Mouse (Mus musculus): ENCODE results near the gene Cxcr4. TPM values are rescaled to one million over a fixed set of nuclear protein-coding genes. Genes with fewer than 3 reads are reported as not detected.

The Cxcr4 gene
- polyA plus RNA-seq, 1 experiment = 22.4 TPM

GRCm38 (mm10) chr1:128552545-128552944 is 39.5 kb downstream of the Cxcr4 start:
- no peak for TF ChIP-seq CTCF (conservative IDR thresholded peaks at IDR 0.05; ENCODE audit: insufficient read depth, insufficient read length, low read depth, low read length)
- no peak for TF ChIP-seq POLR2A (IDR thresholded peaks at IDR 0.05; ENCODE audit: low read depth, low read length)
- Histone ChIP-seq H3K27me3 (replicated peaks; ENCODE audit: control insufficient read depth, insufficient read depth, low read length) (no peaks in the 10 kb centered on the region), H3K36me3 (ENCODE audit: control insufficient read depth, insufficient read depth, low read length) (no peaks in the 10 kb centered on the region), H3K4me3 (ENCODE audit: insufficient read depth, low read depth, low read length) (no peak overlapping the region), H3K4me1 (ENCODE audit: control insufficient read depth, insufficient read depth, low read length) (no peaks in the 10 kb centered on the region), H3K27ac (ENCODE audit: insufficient read depth, low read depth, low read length) (no peak overlapping the region)
- no peak for DNase-seq

- Histone ChIP-seq H3K36me3 (ENCODE audit: control insufficient read depth, insufficient read depth, low read length) (no peaks in the 10 kb centered on the region), H3K4me1 (ENCODE audit: control insufficient read depth, insufficient read depth, low read length) (no peaks in the 10 kb centered on the region), H3K27me3 (replicated peaks; ENCODE audit: control insufficient read depth, insufficient read depth, low read length) (no peaks in the 10 kb centered on the region), H3K27ac (ENCODE audit: insufficient read depth, low read depth, low read length) (no peak overlapping the region), H3K4me3 (ENCODE audit: insufficient read depth, low read depth, low read length) (no peak overlapping the region)
- no peak for DNase-seq
- no peak for TF ChIP-seq CTCF (conservative IDR thresholded peaks at IDR 0.05; ENCODE audit: insufficient read depth, insufficient read length, low read depth, low read length)
- TF ChIP-seq POLR2A (IDR thresholded peaks at IDR 0.05; ENCODE audit: low read depth, low read length) = no peak
- WGBS = 32% methylated on average over 8 of the region's 8 CpGs
These were observed 40.2 kb downstream of the Cxcr4 start for GRCm38 (mm10) chr1:128551743-128552397.

- no peaks in the 10 kb centered on the region for H3K4me1 ChIP-seq (ENCODE audit: control insufficient read depth, insufficient read depth, low read length)
- TF ChIP-seq POLR2A (IDR thresholded peaks at IDR 0.05; ENCODE audit: low read depth, low read length) (no peak), CTCF (conservative IDR thresholded peaks at IDR 0.05; ENCODE audit: insufficient read depth, insufficient read length, low read depth, low read length) (no peak)
- no peak for DNase-seq
- H3K27ac ChIP-seq (ENCODE audit: insufficient read depth, low read depth, low read length) = no peak overlapping the region
- no peaks in the 10 kb centered on the region for H3K27me3 ChIP-seq (replicated peaks; ENCODE audit: control insufficient read depth, insufficient read depth, low read length)
- H3K36me3 ChIP-seq (ENCODE audit: control insufficient read depth, insufficient read depth, low read length) = no peaks in the 10 kb centered on the region
- H3K4me3 ChIP-seq (ENCODE audit: insufficient read depth, low read depth, low read length) = no peak overlapping the region
- WGBS = 73% methylated on average over 5 of the region's 5 CpGs
These were observed 42.7 kb downstream of the Cxcr4 start for GRCm38 (mm10) chr1:128549442-128549841.

- no peaks in the 10 kb centered on the region for H3K4me1 ChIP-seq (ENCODE audit: control insufficient read depth, insufficient read depth, low read length)
- no peak for TF ChIP-seq CTCF (conservative IDR thresholded peaks at IDR 0.05; ENCODE audit: insufficient read depth, insufficient read length, low read depth, low read length)
- no peak for TF ChIP-seq POLR2A (IDR thresholded peaks at IDR 0.05; ENCODE audit: low read depth, low read length)
- no peak overlapping the region for H3K4me3 ChIP-seq (ENCODE audit: insufficient read depth, low read depth, low read length)
- H3K27me3 ChIP-seq (replicated peaks; ENCODE audit: control insufficient read depth, insufficient read depth, low read length) = no peaks in the 10 kb centered on the region
- 72% methylated on average over 3 of the region's 3 CpGs for WGBS
- no peak for DNase-seq
- no peaks in the 10 kb centered on the region for H3K36me3 ChIP-seq (ENCODE audit: control insufficient read depth, insufficient read depth, low read length)
- no peak overlapping the region for H3K27ac ChIP-seq (ENCODE audit: insufficient read depth, low read depth, low read length)
These were observed 43.1 kb downstream of the Cxcr4 start for GRCm38 (mm10) chr1:128549007-128549406.

- no peak overlapping the region for H3K4me3 ChIP-seq (ENCODE audit: insufficient read depth, low read depth, low read length)
- no peak overlapping the region for H3K27ac ChIP-seq (ENCODE audit: insufficient read depth, low read depth, low read length)
- H3K27me3 ChIP-seq (replicated peaks; ENCODE audit: control insufficient read depth, insufficient read depth, low read length) = no peaks in the 10 kb centered on the region
- H3K36me3 ChIP-seq (ENCODE audit: control insufficient read depth, insufficient read depth, low read length) = no peaks in the 10 kb centered on the region
- no peak for DNase-seq
- WGBS = 80% methylated on average over 5 of the region's 5 CpGs
- no peak for TF ChIP-seq CTCF (conservative IDR thresholded peaks at IDR 0.05; ENCODE audit: insufficient read depth, insufficient read length, low read depth, low read length)
- no peak for TF ChIP-seq POLR2A (IDR thresholded peaks at IDR 0.05; ENCODE audit: low read depth, low read length)
- no peaks in the 10 kb centered on the region for H3K4me1 ChIP-seq (ENCODE audit: control insufficient read depth, insufficient read depth, low read length)
These were observed 43.7 kb downstream of the Cxcr4 start for GRCm38 (mm10) chr1:128548220-128548998.

- Histone ChIP-seq H3K36me3 (ENCODE audit: control insufficient read depth, insufficient read depth, low read length) (no peaks in the 10 kb centered on the region), H3K4me3 (ENCODE audit: insufficient read depth, low read depth, low read length) (no peak overlapping the region), H3K27me3 (replicated peaks; ENCODE audit: control insufficient read depth, insufficient read depth, low read length) (no peaks in the 10 kb centered on the region), H3K4me1 (ENCODE audit: control insufficient read depth, insufficient read depth, low read length) (no peaks in the 10 kb centered on the region), H3K27ac (ENCODE audit: insufficient read depth, low read depth, low read length) (no peak overlapping the region)
- TF ChIP-seq POLR2A (IDR thresholded peaks at IDR 0.05; ENCODE audit: low read depth, low read length) = no peak
- TF ChIP-seq CTCF (conservative IDR thresholded peaks at IDR 0.05; ENCODE audit: insufficient read depth, insufficient read length, low read depth, low read length) = no peak
- 82% methylated on average over 6 of the region's 6 CpGs for WGBS
- DNase-seq = no peak
These were observed 46.4 kb downstream of the Cxcr4 start for GRCm38 (mm10) chr1:128545672-128546071.

GRCm38 (mm10) chr1:128543137-128543536 is 49.0 kb downstream of the Cxcr4 start:
- Histone ChIP-seq H3K27me3 (replicated peaks; ENCODE audit: control insufficient read depth, insufficient read depth, low read length) (no peaks in the 10 kb centered on the region), H3K36me3 (ENCODE audit: control insufficient read depth, insufficient read depth, low read length) (no peaks in the 10 kb centered on the region), H3K4me3 (ENCODE audit: insufficient read depth, low read depth, low read length) (no peak overlapping the region), H3K4me1 (ENCODE audit: control insufficient read depth, insufficient read depth, low read length) (no peaks in the 10 kb centered on the region), H3K27ac (ENCODE audit: insufficient read depth, low read depth, low read length) (no peak overlapping the region)
- DNase-seq = no peak
- 95% methylated on average over 2 of the region's 2 CpGs for WGBS
- TF ChIP-seq POLR2A (IDR thresholded peaks at IDR 0.05; ENCODE audit: low read depth, low read length) (no peak), CTCF (conservative IDR thresholded peaks at IDR 0.05; ENCODE audit: insufficient read depth, insufficient read length, low read depth, low read length) (no peak)

Measured in kidney, adult 2 months (tissue).